Mouse (Mus musculus): ENCODE measurements at regions not wholly inside any gene's neighbourhood (a gene's known extent, or its start where the extent isn't known, plus 50 kb on each side); places are given as distances from the start of the nearest gene placed in this dataset.

DNA sequence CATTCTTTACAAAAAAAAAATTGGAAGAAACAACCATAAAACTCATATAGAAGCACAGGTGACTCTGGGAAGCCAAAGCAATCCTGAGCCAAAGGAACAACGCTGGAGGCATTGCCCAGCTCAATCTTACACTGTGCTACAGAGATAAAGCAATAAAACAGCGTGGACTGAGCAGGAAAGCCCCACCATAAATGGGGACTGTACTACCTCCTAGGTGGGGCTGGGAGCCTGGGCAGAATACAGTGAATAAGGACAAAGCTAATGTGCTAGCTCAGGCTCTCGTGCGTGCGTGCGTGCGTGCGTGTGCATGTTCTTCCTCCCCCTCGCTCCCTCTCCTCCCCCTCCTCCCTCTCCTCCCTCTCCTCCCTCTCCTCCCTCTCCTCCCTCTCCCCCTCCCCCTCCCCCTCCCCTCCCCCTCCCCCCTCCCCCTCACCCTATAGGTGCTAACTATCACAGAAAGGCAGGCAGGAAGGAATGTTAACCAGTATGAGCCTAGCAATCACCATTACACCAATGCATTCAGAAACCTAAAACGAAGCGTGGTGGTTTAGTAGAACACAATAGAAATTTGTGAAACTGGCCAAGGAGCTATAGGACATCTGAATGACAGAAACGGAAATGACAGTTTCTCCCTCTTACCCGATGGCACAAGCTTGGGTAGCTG is 64.6 kb upstream of the 4932438A13Rik start:
- Histone ChIP-seq H3K4me3 (no peak overlapping the region), H3K4me1 (peaks cover 4% of the 10 kb centered on the region), H3K9me3 (no peaks in the 10 kb centered on the region), H3K27me3 (no peaks in the 10 kb centered on the region), H3K36me3 (no peaks in the 10 kb centered on the region), H3K27ac (no peak overlapping the region), H3K4me2 (replicated peaks) (no peak overlapping the region), H3K9ac (no peak overlapping the region)
- WGBS, result 68% methylated on average over 13 of the region's 13 CpGs
- ATAC-seq (ENCODE audit: insufficient number of reproducible peaks, insufficient read depth, low FRiP score, low TSS enrichment), result no peak

DNA sequence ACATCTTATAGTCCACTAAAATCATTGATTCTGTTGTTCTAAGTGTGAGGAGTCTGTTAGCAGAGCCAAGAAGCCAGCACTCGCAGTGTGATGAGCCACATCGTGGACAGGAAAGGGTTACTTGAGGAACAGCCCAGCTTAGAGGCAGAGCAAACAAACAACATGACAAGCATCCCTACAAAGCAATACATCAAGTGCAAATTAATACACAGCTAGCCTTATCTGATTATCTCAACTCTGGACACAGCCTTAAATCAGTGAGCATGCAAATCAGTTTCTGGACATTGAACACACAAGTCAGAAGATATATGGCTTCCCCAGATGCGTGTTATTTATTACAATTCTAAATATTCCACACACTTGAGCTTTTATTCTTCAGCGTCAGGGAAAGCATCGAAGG is 52.4 kb upstream of the 4932438A13Rik start:
- Histone ChIP-seq H3K4me2 (replicated peaks) (no peak overlapping the region), H3K9ac (no peak overlapping the region), H3K4me3 (no peak overlapping the region), H3K27ac (no peak overlapping the region), H3K27me3 (no peaks in the 10 kb centered on the region), H3K4me1 (no peaks in the 10 kb centered on the region), H3K9me3 (no peaks in the 10 kb centered on the region), H3K36me3 (no peaks in the 10 kb centered on the region)
- 78% methylated on average over 5 of the region's 5 CpGs for WGBS
- no peak for ATAC-seq (ENCODE audit: insufficient number of reproducible peaks, insufficient read depth, low FRiP score, low TSS enrichment)
